Mouse (Mus musculus): Measurements from ENCODE around the gene Igfbp4. TPM values are rescaled to one million over a fixed set of nuclear protein-coding genes. Genes with fewer than 3 reads are reported as not detected.
A peak's percentile ranks its signal among the peaks of the same experiment; 100 is the strongest.

The Igfbp4 gene
- 31.5 and 38.8 TPM in 2 replicates for total RNA-seq (2012; rRNA removed)

- H3K4me1 ChIP-seq (ENCODE audit: control insufficient read depth in 2 of 2, insufficient read depth in 2 of 2, low read length in 2 of 2, poor library complexity in 1 of 2) = 0 out of 4 replicates have a peak, but pooled peaks cover 0 to 4% of the 10 kb centered on the region in 2 experiments
- no peak for DNase-seq (ENCODE audit: low read depth, low spot score)
- H3K36me3 ChIP-seq (ENCODE audit: control insufficient read depth, insufficient read depth, low read length, poor library complexity, severe bottlenecking) = no peaks in the 10 kb centered on the region
- H3K27ac ChIP-seq (ENCODE audit: insufficient read depth, low read depth, low read length, poor library complexity, severe bottlenecking) = no peak within 1 kb of the TSS
- H3K9me3 ChIP-seq (ENCODE audit: control insufficient read depth, insufficient read depth, low read depth, low read length) = no peaks in the 10 kb centered on the region
- no peak for TF ChIP-seq ZNF384 (IDR thresholded peaks at IDR 0.05; ENCODE audit: low read depth, low read length)
- TF ChIP-seq MAFK (IDR thresholded peaks at IDR 0.05; ENCODE audit: insufficient read depth, low read depth, low read length) = no peak
- TF ChIP-seq ZC3H11A (IDR thresholded peaks at IDR 0.05; ENCODE audit: borderline replicate concordance, low read depth, low read length) = no peak
- TF ChIP-seq CHD2 (IDR thresholded peaks at IDR 0.05; ENCODE audit: low read depth, low read length) = no peak
- no peak for TF ChIP-seq HCFC1 (IDR thresholded peaks at IDR 0.05; ENCODE audit: borderline replicate concordance, insufficient read depth, low read length)
- in situ Hi-C loops (cut with MboI; ENCODE audit: low sequenced_read_pairs in 2 of 2, unreplicated experiment in 2 of 2) = no loop called here
- H3K4me3 ChIP-seq (ENCODE audit: insufficient read depth in 1 of 2, low read depth in 1 of 2, low read length in 2 of 2, poor library complexity in 1 of 2, severe bottlenecking in 1 of 2) = peak within 1 kb of the TSS; percentile 57
- H3K9ac ChIP-seq (ENCODE audit: insufficient read depth, low read depth, low read length, poor library complexity, severe bottlenecking) = peak within 1 kb of the TSS; percentile 18
Measured at GRCm38 (mm10) chr11:99041051-99041729, at the start of gene Igfbp4. Gene Igfbp4, plus strand, starts transcription at chr11:99041244.

- in situ Hi-C loops (cut with MboI; ENCODE audit: low sequenced_read_pairs in 2 of 2, unreplicated experiment in 2 of 2) = no loop called here
- peaks cover 77% of the 10 kb centered on the region for H3K36me3 ChIP-seq (ENCODE audit: control insufficient read depth, insufficient read depth, low read length, poor library complexity, severe bottlenecking)
- H3K4me1 ChIP-seq (ENCODE audit: control insufficient read depth in 2 of 2, insufficient read depth in 2 of 2, low read length in 2 of 2, poor library complexity in 1 of 2) = peaks cover 0 to 1% of the 10 kb centered on the region in 2 experiments; a peak in 1 of 4 replicates
- H3K27ac ChIP-seq (ENCODE audit: insufficient read depth, low read depth, low read length, poor library complexity, severe bottlenecking) = no peak overlapping the region
- no peak for TF ChIP-seq ZC3H11A (IDR thresholded peaks at IDR 0.05; ENCODE audit: borderline replicate concordance, low read depth, low read length)
- no peak for TF ChIP-seq ZNF384 (IDR thresholded peaks at IDR 0.05; ENCODE audit: low read depth, low read length)
- no peak for TF ChIP-seq CHD2 (IDR thresholded peaks at IDR 0.05; ENCODE audit: low read depth, low read length)
- no peak for TF ChIP-seq HCFC1 (IDR thresholded peaks at IDR 0.05; ENCODE audit: borderline replicate concordance, insufficient read depth, low read length)
- H3K9ac ChIP-seq (ENCODE audit: insufficient read depth, low read depth, low read length, poor library complexity, severe bottlenecking) = no peak overlapping the region
- H3K9me3 ChIP-seq (ENCODE audit: control insufficient read depth, insufficient read depth, low read depth, low read length) = no peaks in the 10 kb centered on the region
- DNase-seq (ENCODE audit: low read depth, low spot score) = no peak
- no peak overlapping the region for H3K4me3 ChIP-seq (ENCODE audit: insufficient read depth in 1 of 2, low read depth in 1 of 2, low read length in 2 of 2, poor library complexity in 1 of 2, severe bottlenecking in 1 of 2)
Measured at GRCm38 (mm10) chr11:98995987-98996386, 45.1 kb upstream of the Igfbp4 start.

- TF ChIP-seq HCFC1 (IDR thresholded peaks at IDR 0.05; ENCODE audit: borderline replicate concordance, insufficient read depth, low read length) (no peak), CHD2 (IDR thresholded peaks at IDR 0.05; ENCODE audit: low read depth, low read length) (no peak), ZC3H11A (IDR thresholded peaks at IDR 0.05; ENCODE audit: borderline replicate concordance, low read depth, low read length) (no peak), MAFK (IDR thresholded peaks at IDR 0.05; ENCODE audit: insufficient read depth, low read depth, low read length) (no peak), ZNF384 (IDR thresholded peaks at IDR 0.05; ENCODE audit: low read depth, low read length) (no peak)
- no peaks in the 10 kb centered on the region for H3K9me3 ChIP-seq (ENCODE audit: control insufficient read depth, insufficient read depth, low read depth, low read length)
- H3K9ac ChIP-seq (ENCODE audit: insufficient read depth, low read depth, low read length, poor library complexity, severe bottlenecking) = no peak overlapping the region
- DNase-seq (ENCODE audit: low read depth, low spot score) = no peak
- H3K27ac ChIP-seq (ENCODE audit: insufficient read depth, low read depth, low read length, poor library complexity, severe bottlenecking) = no peak overlapping the region
- peaks cover 84% of the 10 kb centered on the region for H3K36me3 ChIP-seq (ENCODE audit: control insufficient read depth, insufficient read depth, low read length, poor library complexity, severe bottlenecking)
- H3K4me1 ChIP-seq (ENCODE audit: control insufficient read depth in 2 of 2, insufficient read depth in 2 of 2, low read length in 2 of 2, poor library complexity in 1 of 2) = peaks cover 0 to under 1% of the 10 kb centered on the region in 2 experiments; a peak in 1 of 4 replicates
- H3K4me3 ChIP-seq (ENCODE audit: insufficient read depth in 1 of 2, low read depth in 1 of 2, low read length in 2 of 2, poor library complexity in 1 of 2, severe bottlenecking in 1 of 2) = no peak overlapping the region
- in situ Hi-C loops (cut with MboI; ENCODE audit: low sequenced_read_pairs in 2 of 2, unreplicated experiment in 2 of 2) = no loop called here
Measured at GRCm38 (mm10) chr11:98997659-98998058, 43.4 kb upstream of the Igfbp4 start.

- no peaks in the 10 kb centered on the region for H3K9me3 ChIP-seq (ENCODE audit: control insufficient read depth, insufficient read depth, low read depth, low read length)
- in situ Hi-C loops (cut with MboI; ENCODE audit: low sequenced_read_pairs in 2 of 2, unreplicated experiment in 2 of 2) = no loop called here
Measured at GRCm38 (mm10) chr11:98998776-98999175, 42.3 kb upstream of the Igfbp4 start.

More at GRCm38 (mm10) chr11:98998776-98999175, 42.3 kb upstream of the Igfbp4 start:
- H3K4me3 ChIP-seq (ENCODE audit: insufficient read depth in 1 of 2, low read depth in 1 of 2, low read length in 2 of 2, poor library complexity in 1 of 2, severe bottlenecking in 1 of 2) = no peak overlapping the region
- no peaks in the 10 kb centered on the region; a peak in 1 of 4 replicates for H3K4me1 ChIP-seq (ENCODE audit: control insufficient read depth in 2 of 2, insufficient read depth in 2 of 2, low read length in 2 of 2, poor library complexity in 1 of 2)
- H3K36me3 ChIP-seq (ENCODE audit: control insufficient read depth, insufficient read depth, low read length, poor library complexity, severe bottlenecking) = peaks cover 80% of the 10 kb centered on the region
- DNase-seq (ENCODE audit: low read depth, low spot score) = no peak
- H3K27ac ChIP-seq (ENCODE audit: insufficient read depth, low read depth, low read length, poor library complexity, severe bottlenecking) = no peak overlapping the region
- no peak overlapping the region for H3K9ac ChIP-seq (ENCODE audit: insufficient read depth, low read depth, low read length, poor library complexity, severe bottlenecking)
- TF ChIP-seq CHD2 (IDR thresholded peaks at IDR 0.05; ENCODE audit: low read depth, low read length) (no peak), ZC3H11A (IDR thresholded peaks at IDR 0.05; ENCODE audit: borderline replicate concordance, low read depth, low read length) (no peak), MAFK (IDR thresholded peaks at IDR 0.05; ENCODE audit: insufficient read depth, low read depth, low read length) (no peak), ZNF384 (IDR thresholded peaks at IDR 0.05; ENCODE audit: low read depth, low read length) (no peak), HCFC1 (IDR thresholded peaks at IDR 0.05; ENCODE audit: borderline replicate concordance, insufficient read depth, low read length) (no peak)
